Mouse (Mus musculus) frontal cortex, adult 2 months (tissue): ENCODE data around the gene Orc3. TPM values are rescaled to one million over a fixed set of nuclear protein-coding genes. Genes with fewer than 3 reads are reported as not detected.
A peak's percentile ranks its signal among the peaks of the same experiment; 100 is the strongest.
"Not testable (repeated sequence)": the region's sequence is repeated elsewhere in the genome, so short reads cannot be mapped to it uniquely, and the experiment has no call there.

Experiments
- DNase-seq, 2 experiments: peaks; one replicate each; pipeline ENCODE4 v3.0.0; 2022; ENCODE audit warnings: low spot score in 1 of 2; ENCODE audit errors: extremely low spot score in 1 of 2
- polyA plus RNA-seq: library from polyadenylated mRNA; depleted of rRNA; stranded (reverse); fragments of >200 nt; gene quantifications from 2 replicates; pipeline ENCODE4 v1.2.3, GENCODE M21; 2012

Gene Orc3
- polyA plus RNA-seq, 1 experiment = 46.5 TPM

DNA sequence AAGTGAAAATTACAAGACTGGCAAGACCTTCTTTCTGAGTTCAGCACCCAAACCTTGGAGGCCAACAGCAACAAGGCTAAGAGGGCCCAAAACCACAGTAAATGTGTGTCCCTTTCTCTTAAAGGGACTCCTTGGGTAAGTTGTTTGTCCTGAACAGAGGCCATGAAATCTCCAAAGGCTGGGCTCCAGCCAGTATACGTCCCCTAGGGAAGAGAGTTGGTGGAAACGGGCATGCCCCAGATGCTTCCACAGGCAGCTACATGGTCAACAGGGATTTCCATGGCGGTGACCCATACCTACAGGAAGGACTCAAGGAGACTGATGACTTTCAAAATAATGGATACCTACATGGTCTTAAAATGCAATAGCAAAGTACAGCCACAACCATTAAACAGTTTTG lies 31.3 kb downstream of the Orc3 start:
- no peak for DNase-seq

DNA sequence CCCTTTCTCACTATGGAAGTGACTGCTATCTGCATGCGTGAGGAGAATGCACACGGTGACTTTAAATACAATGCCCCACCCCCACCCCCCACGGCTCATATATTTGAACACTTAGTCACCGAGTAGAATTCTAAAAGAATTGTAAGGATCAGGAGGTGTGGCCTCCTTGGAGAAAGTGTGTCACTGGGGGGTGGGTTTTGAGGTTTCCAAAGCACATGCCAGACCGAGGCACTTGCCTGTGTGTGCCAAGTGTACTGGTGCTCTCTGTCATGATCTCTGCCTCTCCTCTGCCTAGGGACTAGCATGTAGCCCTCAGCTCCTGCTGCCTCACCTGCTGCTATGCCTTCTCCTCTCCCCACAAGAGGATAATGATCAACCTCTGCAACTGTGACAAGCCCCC lies 32.3 kb downstream of the Orc3 start:
- DNase-seq = no peak

DNA sequence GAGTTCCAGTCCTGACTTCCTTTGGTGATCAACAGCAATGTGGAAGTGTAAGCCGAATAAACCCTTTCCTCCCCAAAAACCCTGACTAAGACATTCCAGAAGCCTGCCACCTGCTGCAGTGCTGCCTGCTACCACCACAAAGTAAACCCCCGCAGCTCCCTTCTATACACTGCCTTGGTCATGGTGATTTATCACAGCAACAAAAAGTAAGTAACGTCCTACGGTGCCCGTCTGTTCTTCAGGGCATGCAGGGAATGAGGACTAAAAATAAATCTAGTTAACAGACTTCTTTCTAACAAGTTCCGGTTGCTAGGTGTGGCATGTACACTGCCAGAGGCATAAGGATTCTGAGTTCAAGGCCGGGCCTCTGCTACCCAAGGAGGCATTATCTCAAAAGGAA lies 32.8 kb downstream of the Orc3 start:
- DNase-seq = peak; percentile 46 to 60

DNA sequence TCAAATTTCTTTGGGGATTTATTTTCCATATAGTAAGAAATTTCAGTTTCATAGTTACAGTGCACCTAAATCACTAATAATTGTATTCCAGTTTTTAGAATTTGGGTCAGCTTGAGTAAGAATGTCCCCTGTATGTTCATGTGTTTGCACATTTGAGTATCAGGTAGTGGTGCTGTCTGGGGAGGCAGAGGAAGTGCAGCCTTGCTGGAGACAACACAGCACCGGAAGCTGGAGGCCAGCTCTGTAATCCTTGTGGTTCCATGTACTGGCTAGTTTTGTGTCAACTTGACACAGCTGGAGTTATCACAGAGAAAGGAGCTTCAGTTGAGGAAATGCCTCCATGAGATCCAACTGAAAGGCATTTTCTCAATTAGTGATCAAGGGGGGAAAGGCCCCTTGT lies 33.3 kb downstream of the Orc3 start:
- not testable (repeated sequence) for DNase-seq

DNA sequence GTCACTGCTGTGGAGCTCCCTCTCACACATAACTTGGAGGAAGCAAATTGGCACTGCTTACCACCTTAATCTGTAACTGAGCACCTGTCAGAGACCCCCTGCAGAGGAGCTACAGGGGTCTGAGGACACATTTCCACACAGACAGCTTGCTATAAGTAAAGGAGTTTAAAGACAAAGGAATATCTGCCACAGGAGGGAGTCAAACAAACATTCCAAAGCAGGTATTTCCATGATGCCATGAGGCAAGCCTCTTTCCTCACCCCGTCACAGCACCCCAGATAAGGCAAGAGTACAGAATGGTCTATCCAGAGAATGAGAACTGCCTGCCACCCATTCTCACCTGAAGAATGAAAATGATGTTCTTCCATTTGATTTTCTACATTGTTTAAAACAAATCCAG lies 35.5 kb downstream of the Orc3 start:
- no peak for DNase-seq

DNA sequence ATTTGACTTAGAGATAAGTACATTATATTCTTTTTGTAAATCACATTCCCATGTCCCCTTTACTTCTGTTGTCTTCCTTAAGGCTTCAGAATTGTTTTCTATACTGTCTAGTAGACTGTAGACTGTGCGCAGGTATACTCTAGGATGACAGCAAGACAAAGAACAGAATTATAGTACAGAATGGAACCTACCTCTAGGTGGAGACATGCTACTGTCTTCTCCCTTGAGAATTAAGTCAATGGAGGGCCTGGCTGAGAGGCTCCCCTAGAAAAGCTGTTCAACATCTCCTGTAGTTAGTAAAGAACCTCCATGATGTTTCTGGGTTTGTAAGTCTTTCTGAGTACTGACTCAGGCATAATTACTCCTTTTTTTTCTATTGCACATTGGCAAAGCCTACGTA lies 37.7 kb downstream of the Orc3 start:
- peak in 1 of 2 experiments; percentile 55 for DNase-seq

DNA sequence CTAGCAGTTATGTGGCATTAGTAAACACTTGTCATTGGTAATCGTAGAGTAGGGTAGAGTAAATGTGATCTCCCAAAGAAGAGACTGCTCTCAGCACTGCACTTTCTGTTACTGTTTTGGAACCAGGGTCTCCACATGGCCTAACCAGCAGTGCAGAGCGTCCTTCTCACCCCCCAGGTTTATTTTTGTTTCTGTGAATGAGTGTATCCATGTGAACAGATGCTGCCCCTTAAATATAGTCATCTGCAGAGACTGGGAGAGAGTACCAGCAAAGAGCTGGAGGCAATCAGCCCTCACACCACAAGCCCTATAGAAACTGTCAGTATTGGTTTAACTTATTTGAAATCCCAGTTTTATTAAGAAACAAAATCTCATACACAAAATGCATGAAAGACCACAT lies 41.9 kb downstream of the Orc3 start:
- DNase-seq = peak in 1 of 2 experiments; percentile 41

DNA sequence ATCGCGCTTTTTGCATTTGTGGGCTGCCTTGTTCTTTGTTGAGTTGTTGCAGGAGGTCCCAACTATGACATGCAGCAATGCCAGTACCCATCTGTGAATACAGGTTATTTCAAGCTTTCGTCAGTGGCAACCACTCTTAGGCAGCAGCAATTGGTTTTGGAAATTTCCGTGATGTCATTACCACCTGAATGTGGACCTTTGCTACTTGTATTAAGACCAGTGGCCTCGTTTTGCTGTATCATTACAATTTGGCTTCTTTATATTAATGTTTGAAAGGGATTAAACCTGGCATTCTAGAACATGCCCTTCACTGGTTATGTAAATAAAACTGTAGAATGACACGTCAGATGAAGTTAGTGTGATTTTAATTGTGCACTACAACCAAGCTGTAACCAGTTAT lies 48.5 kb downstream of the Orc3 start:
- DNase-seq = no peak

DNA sequence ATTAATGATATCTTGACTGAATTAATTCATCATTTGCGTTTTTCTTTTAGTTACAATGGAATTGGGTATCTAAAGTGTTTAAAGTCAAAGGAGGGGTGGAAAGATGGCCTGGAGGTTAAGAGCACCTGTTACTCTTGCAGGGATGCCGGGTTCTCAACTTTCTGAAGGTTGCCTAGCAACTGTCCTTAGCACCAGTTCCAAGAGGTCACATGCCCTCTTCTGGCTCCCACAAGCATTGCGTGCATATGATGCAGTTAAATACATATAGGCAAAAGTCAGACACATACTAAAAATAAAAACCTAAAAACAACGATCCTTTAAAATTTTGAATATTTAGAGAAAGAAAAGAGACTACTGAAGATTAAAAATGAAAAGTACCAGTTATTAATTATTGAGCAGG lies 53.8 kb downstream of the Orc3 start:
- no peak for DNase-seq

DNA sequence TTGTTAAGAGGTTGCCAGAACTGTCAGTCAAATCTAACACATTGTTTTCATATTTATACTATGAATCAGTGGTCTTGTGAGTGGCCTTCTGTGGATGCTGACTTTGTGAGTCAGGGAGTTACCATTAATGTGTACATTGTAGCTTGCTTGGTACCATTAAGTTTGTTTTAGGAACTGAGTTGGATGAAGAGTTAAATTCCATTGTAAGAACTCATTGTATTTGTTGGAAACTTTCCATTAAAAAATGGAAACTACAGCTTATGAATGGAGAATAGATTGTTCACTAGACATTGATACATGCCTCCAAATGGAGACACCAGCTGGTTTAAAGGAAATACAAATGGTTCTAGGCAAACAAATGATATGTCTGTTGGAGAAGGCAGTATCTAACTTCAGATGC lies 58.6 kb downstream of the Orc3 start:
- DNase-seq = no peak

DNA sequence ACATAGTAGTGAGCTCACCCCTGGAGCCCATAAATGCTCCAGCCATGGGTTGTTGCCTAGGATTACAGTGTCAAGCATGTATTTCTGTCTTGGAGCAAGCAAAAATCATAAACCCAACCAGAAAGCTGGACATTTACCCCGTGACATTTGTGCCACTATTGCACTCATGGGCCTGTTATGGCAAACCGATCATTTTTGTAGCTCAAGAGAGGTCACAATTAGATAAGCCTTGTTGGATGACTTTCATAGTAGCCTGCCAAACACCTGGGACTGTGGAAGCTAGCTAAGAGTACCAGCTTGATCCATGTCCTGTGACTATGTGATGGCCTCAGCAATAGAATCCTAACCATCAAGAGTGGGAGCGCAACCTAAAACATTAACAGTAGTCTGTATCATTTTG lies 59.1 kb downstream of the Orc3 start:
- no peak for DNase-seq

DNA sequence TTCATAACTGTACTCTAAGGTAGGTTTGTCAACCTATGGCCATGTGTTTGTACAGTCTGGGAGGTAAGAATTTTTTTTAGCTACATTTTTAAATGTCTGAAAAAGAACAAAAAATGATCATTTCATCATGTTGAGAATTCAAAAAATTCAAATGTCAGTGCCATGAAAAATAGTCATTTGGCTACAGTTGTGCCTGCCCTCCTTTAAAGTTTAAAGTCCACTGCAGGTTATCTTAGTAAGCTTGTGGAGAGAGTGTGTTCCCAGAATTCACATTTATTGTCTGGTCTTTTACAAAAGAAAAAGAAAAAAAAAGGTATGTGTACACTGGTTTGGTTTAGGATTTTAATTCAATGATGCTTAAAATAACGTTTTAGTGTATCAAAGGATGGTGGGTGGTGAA lies 60.1 kb downstream of the Orc3 start:
- no peak for DNase-seq

DNA sequence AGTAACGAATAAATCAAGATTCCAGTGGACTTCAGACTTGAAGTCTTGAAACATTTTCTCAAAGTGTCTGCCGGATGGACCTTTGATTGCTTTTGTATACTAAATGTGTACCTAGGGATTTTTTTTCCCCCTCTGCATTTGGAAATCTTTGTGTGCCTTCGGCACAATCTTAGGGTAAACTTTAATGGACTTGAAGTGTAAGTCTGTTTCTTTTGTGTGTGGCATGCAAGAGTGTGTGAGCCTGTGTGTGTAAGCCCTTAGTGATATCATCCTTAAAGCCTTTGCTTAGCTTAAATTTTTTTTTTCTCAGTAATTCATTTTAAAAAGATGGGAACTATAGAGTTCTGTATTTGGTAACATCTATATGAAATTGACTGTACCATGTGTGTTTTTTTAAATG lies 62.8 kb downstream of the Orc3 start:
- DNase-seq = no peak

DNA sequence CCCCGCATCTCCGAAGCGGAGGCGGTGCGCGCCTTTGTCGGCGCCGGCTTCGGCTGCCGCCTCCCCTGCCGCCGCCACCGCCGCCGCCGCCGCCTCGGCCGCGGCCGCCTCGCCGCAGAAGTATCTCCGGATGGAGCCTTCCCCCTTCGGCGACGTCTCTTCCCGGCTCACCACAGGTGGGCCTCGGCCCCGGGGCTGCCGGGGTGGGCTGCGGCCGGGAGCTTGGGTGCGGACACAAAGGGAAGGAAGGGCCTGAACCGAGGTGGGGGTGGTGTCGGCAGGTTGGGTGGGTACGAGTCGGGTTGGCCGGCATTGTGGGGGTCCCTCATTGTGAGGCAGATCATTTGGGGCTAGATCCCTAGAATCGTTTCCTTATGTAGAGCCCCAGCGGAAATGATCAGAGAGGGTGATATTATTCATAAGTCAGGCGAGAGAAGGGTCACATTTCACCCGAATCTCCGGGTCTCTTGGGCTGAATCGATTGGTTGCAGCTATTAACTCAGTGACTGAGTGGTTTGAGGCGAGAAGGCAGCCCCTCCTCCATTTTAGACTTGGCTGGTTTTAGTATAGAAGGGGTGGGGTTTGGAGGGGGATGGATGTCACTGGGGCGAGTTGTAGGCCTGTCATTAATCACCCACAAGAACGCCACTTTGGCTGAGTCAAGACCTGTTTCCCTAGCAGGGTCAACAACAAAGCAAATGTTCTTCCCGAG lies 63.5 kb downstream of the Orc3 start:
- DNase-seq = peak in 1 of 2 experiments; percentile 33

DNA sequence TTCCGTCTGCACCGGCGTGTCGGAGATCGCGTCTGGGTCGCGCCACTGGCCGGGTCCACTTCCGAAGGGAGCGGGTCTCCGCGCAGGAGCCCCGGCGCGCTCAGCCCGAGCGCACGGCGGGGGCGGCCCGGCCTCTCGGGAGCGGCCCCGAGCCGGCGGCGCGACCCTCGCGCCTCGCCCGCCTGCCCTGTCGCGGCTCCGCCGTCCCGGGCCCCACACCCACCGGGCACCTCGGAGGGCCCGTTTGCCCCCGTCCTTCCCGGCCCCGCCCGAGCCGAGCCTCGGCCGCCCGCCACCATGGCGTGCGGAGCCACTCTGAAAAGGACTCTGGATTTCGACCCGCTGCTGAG lies 64.0 kb downstream of the Orc3 start, which contains the start of gene Akirin2:
Gene Akirin2 (plus strand): TSS at position 190 of the 350 bp plus-strand sequence.
- no peak for DNase-seq

DNA sequence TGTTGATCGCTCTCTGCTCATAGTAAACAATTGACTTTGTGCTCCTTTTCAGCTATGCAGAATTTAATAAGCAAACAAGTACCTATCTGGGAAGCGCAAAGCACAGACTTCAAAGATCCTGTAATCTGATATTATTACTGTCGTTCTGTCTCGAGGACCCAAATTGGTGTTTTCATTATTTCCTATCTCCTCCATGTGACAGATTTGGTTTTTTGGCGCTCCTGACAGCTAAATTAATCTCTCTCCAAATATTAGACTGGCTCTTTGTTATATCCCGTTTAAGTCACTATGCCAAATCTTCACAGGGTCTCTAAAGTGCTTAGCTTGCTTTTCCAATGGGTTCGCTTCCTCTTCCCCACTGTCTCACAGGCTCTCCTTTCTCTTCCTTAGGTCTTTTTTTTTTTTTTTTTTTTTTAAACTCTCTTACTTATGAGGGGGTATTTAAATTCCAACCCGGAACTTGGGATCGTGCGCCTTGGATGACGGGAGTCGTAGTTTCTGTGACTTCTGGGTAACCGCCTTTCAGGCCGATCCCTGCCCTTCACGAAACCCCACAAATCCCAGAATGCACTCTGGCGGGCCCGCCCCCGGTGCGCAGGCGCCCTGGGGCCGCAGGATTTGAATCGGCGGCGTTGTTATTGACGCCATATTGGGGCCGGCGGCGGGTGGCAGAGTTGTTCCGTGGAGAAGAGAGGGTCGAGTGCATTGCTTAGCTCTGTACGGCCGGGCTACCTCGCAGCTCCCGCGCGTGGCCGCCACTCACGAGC lies 64.6 kb downstream of the Orc3 start:
- peak; percentile 95 to 99 for DNase-seq

DNA sequence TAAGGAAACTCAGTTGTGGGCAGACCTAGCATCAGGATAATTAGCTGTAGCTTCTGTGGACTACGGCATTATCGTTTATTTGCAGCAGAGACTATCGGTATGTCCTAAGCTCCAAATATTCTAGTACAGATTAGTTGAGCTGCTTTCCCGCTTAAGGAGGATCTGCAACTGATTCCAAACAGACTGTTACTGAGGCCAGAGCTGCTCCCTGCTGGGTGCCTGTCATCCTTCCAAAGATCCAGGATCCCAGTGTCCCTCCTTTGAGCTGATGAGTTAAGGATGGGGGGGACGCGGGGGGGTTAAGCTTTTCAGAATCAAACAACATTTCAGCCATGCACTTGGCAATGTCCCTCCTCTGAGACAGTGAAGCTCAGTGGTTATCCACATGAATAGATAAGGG lies 84.8 kb downstream of the Orc3 start:
- DNase-seq = no peak

DNA sequence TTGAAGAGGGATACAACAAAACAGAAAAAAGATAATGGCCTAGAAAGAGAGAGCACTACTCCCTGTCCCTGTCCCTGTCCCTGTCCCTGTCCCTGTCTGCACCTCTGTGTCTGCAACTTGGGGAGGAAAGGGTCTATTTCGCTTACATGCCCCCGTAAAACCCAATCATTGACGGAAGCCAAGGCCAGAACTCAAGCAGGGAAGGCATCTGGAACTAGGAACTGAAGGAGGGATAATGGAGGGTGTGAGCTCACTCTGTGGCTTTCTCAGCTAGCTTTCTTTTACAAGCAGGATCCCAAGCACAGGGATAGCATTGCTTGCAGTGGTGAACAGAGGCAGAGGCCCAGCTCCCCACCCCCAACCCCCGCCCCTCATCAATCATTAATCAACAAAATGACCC lies 85.4 kb downstream of the Orc3 start:
- DNase-seq = no peak

DNA sequence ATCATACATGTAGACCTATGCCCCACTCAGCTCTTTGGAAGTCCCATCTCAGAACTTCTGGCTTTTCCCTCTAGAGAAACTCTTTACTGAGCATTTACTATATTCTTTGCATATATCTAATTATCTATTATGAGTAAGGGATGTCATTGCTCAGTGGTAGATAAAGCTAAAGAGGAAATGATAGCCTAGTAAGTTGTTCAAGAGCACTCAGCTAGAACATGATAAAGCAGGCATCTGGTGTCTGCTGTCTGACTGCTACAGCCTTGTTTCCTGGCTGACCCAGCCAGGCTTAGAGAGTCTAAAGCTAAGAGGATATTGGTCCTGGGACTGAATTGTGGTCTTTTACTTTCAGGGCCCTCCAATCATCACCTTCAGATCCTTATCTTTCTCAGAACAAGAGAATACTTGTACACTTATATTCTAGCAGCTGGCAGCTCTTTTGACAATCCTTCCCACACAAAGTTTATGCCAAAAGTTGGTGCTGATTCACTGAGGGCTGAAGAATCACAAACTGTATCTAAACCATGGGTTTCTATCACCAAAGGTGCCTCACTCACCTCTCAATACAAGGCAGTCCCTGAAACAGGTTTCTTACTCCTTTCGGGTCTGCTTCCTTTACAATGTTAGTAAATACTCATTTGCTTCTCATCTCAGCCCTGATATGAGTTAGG lies 86.2 kb downstream of the Orc3 start:
- peak in 1 of 2 experiments; percentile 45 for DNase-seq

DNA sequence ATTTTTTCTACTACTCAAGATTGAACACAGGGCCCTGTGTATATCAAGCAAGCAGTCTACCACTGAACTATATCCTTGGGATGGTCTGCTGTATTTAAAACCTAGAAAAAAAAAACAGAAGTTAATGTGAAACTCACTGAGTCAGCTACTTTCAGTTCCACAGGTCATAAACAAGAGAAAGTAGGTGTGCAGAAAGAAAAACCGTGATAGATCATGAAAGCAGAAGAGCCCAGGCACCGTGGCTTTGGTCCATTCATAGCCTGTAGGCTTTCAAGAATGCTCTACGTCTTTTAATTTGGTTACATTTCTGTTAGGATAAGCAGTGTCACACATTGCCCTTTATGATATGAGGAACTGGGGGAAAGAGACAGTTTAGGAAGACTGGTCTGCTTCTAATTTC lies 88.0 kb downstream of the Orc3 start:
- no peak for DNase-seq

DNA sequence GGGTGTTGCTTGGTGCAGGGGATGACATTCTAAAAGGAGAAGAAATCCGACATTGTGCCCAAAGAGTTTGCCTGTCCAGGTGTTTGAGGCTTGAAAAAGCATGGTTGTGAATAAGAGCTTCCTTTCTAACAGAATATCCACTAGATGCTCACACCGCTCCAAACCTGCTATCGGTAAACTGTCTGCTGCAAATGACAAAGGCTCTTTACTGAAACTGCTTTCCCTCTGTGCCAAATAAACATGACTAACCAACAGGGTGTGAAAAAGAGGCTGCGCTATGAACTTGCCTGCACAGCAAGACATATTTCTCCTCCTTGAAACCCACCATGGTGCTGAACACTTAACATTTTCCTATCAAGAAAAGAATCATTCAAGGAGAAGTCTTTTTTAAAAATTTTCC lies 91.2 kb downstream of the Orc3 start:
- peak in 1 of 2 experiments; percentile 23 for DNase-seq

DNA sequence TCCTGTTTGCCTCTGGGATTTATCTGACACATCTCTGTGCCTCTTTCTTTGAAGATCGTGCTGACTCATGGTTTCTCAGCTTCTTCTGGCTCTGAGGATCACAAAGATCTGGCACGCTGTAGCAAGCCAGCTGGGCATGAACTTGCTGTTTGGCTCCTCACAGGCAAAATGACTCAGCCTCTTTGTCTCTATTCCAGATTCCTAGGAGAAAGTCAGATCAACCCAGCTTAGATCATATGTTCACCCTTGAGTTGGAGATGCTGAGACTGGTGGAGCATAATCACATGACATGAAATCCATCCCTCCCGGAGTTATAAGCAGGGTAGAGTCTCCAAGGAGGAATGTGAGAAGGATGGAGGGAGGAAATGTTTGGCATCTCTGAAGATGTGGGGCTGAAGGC lies 91.9 kb downstream of the Orc3 start:
- peak; percentile 68 to 81 for DNase-seq
